Mouse (Mus musculus): ENCODE results near the gene D17Wsu92e. TPM values are rescaled to one million over a fixed set of nuclear protein-coding genes. Genes with fewer than 3 reads are reported as not detected.
A peak's percentile ranks its signal among the peaks of the same experiment; 100 is the strongest.

The D17Wsu92e gene
- total RNA-seq, 1 experiment from 2014 or later: 171 TPM

DNA sequence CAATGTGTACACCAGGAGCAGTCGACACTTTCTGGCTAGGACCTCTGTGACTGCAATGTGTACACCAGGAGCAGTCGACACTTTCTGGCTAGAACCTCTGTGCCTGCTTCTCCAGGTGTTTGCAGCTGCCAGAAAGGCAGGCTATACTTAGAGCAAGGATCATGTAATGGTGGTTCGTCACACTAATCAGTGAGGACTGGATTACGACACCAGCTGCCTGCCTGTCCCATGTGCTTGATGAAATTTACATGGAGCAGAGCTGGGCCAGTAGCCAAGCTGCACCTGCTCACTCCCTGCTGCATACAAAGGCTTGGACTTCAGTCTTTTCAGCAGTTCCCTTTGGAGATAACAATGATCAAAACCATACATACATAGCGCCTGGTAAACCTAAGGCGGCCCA, 23.7 kb downstream of the D17Wsu92e start:
- no peak for ATAC-seq (replicated peaks; ENCODE audit: insufficient number of reproducible peaks, low FRiP score, low TSS enrichment, poor library complexity, severe bottlenecking)

DNA sequence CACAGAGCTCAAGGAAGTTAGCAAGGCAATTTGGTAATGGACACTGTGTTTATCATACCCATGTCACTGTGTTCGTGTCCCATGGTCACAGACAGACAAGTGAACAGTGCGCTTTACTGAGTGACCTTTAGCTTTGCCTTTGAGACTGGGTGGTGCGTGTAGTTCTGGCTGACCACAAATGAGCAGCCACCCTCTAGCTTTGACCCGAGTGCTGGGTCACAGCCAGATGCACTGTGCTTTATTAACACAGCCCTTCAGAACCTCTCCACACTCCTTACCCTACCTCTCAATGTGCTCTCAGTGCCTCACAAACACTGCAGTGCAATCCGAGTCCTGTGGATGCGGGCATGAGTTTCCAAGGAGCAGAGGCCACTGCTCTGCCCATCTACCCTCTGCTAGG, 27.3 kb downstream of the D17Wsu92e start:
- ATAC-seq (replicated peaks; ENCODE audit: insufficient number of reproducible peaks, low FRiP score, low TSS enrichment, poor library complexity, severe bottlenecking): peak; percentile 86

DNA sequence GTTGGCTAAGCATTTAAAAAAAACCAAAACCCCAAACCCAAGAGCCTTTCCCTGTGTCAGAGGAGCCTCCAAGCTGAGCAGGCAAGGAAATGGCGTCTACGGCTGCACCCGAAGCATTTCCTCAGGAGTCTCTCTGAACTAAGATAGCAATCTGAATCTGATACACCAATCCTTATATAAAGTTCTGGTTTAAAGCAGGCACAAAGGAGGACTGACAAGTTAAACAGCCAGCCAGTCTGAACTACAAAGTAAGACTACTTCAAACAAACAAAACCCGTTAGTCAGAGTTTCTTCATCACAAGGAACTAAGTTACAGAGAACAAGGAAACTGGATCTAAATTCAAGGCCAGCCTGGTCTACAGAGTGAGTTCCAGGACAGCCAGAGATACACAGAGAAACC, 27.9 kb downstream of the D17Wsu92e start:
- ATAC-seq (replicated peaks; ENCODE audit: insufficient number of reproducible peaks, low FRiP score, low TSS enrichment, poor library complexity, severe bottlenecking): no peak

DNA sequence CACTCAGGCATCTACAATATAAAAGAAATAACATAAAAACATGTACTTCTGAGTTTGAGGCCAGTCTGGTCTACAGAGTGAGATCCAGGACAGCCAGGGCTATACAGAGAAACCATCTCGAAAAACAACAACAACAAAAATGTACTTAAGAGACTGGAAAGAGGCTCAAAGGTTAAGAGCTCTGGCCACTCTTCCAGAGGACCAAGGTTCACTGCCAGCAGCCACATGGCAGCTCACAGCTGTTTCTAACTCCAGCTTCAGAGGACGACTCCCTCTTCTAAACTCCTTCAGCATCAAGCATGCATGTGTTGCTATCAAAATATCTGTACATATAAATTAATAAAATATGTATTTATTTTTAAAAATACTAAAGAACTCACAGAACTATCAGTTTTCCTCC, 28.9 kb downstream of the D17Wsu92e start:
- ATAC-seq (replicated peaks; ENCODE audit: insufficient number of reproducible peaks, low FRiP score, low TSS enrichment, poor library complexity, severe bottlenecking): no peak

DNA sequence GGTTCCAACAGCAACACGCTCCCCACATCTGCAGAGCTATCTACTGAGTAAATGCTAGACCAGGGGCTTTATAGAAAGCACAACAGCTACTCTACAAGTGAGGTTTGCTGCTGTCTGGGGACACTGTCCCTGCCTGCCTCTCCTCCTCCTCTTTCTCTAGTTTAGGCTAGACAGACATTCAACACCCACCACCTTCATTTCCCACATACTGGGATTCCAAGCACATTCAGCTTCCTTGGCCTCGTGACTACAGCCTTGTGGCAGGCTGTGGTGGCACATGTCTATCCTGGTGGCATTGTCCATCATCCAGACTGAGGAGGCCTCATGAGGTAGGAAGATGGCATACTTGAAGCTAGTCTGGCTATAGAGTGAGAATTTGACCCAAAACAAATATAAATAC, 29.5 kb downstream of the D17Wsu92e start:
- no peak for ATAC-seq (replicated peaks; ENCODE audit: insufficient number of reproducible peaks, low FRiP score, low TSS enrichment, poor library complexity, severe bottlenecking)

DNA sequence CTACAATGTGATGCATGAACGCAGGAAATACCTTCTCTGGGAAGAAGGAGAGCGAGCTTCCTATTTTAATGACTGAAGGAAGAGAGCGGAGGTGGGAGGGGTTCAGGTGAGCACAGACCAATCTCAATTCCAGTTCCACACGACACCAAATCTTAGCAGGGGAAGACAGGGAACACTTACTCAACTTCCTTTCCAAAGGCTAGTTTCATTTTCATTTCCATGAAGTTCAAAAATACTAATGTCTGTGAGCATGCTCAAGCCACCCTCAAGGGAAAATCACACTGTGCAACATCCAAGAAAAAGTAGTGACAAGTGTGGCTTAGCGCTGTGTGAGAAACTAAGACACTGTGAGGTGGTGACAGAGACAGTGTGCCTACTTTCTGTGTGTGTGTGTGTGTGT, 30.4 kb downstream of the D17Wsu92e start:
- 0 out of 2 replicates have a peak, but pooled peaks have one; percentile 24 for ATAC-seq (replicated peaks; ENCODE audit: insufficient number of reproducible peaks, low FRiP score, low TSS enrichment, poor library complexity, severe bottlenecking)

DNA sequence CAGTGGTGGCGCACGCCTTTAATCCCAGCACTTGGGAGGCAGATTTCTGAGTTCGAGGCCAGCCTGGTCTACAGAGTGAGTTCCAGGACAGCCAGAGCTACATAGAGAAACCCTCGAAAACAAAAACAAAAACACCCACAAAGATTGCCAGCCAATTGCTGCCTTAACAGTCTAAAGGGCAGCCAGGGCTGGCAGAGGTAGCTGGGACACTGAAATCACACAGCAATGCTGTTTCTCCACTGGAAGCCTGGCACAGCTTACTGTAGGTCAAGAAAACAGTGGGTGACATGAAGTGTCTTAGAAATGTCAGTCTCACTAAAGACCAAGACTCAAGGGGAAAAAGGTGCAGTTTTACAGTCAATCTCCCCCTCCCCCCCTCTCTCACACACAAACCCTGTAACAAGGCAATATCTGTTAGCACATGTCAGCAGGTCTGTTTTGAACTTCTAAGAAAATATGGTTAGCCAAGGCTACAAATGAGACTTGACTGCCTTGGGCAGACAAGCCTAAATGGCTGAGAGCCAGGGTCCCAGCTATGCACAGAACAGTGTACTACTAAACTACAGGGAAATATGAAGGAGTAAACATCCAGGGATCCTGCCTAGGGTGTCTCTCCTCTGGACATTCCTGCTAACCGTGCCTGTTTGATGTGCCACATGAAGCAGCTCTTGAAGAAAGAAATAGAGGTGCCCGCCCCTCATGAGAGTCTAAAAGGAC, 31.8 kb downstream of the D17Wsu92e start:
- no peak for ATAC-seq (replicated peaks; ENCODE audit: insufficient number of reproducible peaks, low FRiP score, low TSS enrichment, poor library complexity, severe bottlenecking)

DNA sequence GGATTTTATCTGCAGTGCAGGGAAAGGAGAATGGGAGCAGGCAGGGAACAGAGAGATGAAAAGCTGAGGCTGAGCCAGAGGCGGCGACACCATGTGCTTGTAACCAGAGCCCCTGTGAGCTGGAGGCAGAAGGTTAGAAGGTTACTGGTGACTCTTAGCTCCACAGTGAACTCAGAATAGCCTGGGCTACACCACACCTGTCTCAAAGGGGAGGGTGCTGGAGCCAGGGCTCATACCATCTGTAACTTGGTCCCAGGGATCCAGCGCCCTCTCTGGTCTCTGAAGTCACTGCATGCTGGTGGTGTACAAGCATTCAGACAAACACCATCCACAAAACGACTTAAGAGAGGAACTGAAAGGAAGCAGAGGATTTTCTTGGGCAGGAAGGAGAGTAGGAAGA, 36.9 kb downstream of the D17Wsu92e start:
- ATAC-seq (replicated peaks; ENCODE audit: insufficient number of reproducible peaks, low FRiP score, low TSS enrichment, poor library complexity, severe bottlenecking): 0 out of 2 replicates have a peak, but pooled peaks have one; percentile 31

DNA sequence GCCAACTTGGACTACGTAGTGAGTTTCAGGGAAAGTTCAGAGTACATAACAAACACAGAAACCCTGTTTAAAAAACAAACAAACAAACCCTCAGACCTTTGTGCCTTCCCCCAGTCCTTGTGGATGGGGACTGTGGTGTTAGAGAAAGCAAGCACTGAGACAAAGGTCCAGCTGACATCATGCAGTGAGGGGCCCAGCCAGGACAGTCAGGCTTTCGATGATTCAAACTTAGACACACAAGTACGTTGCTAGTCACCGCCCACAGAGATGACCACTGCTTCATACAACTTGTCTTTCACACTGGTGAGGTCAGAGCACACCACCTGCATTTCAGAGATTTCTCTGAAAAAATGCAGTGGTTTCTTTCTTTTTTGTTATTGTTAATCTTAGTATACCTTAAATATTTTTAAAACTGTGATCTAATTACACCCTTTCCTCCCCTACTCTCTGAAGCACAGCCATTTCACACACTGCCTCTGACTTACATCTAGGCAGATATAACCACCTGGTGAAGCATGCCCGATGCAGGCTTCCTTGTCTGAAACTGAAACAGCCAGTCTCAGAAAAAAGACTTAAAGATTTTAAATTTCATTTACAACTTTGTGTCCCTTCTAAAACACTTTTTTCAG, 39.3 kb downstream of the D17Wsu92e start:
- no peak for ATAC-seq (replicated peaks; ENCODE audit: insufficient number of reproducible peaks, low FRiP score, low TSS enrichment, poor library complexity, severe bottlenecking)

DNA sequence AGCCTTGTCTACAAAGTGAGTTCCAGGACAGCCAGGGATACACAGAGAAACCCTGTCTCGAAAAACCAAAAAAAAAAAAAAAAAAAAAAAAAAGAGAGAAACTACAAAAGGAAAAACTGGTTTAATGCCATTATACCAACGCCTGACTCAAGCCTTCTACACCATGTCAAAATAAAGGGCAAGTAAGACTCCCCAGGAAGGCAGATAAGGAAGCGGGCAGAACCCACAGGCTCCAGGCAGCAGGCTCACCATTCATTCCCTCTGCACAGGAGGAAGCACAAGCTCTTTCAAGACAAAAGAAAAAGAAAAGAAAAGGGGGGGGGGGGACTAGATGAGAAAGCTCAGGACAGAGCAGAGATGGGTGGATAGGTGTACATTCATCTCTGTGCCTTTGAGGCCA, 40.7 kb downstream of the D17Wsu92e start:
- ATAC-seq (replicated peaks; ENCODE audit: insufficient number of reproducible peaks, low FRiP score, low TSS enrichment, poor library complexity, severe bottlenecking): no peak

DNA sequence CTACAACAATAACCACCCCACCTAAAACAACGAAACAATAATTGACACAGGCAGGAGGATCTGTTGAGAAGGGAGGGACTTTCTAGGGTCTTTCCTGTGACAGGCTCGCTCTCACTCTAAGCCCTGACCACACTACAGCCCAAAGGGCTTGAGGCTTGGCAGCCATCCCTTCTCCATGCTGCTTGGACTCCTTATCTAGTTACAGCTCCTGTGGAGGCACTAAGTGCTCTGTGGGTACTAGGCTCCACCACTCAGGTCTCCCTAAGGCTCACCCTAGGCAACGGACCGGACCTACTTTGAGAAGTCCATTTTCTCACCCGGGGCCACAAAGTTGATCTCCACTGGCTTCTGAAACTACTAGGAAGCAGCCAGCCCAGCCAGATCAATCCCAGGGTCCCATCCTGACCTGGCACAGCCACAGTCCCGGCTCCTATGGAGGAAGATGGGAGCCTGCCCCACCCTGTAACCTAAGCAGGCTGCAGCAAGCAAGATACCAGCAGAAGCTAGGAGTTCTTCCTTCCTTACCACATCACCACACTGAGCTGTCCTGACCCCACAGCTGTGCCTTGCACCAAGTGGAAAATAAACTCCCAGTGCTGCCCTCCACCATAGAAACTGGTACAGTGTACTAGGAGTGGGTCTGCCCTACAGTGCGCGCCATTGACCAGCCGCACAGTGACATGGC, 41.6 kb downstream of the D17Wsu92e start:
- ATAC-seq (replicated peaks; ENCODE audit: insufficient number of reproducible peaks, low FRiP score, low TSS enrichment, poor library complexity, severe bottlenecking): no peak

DNA sequence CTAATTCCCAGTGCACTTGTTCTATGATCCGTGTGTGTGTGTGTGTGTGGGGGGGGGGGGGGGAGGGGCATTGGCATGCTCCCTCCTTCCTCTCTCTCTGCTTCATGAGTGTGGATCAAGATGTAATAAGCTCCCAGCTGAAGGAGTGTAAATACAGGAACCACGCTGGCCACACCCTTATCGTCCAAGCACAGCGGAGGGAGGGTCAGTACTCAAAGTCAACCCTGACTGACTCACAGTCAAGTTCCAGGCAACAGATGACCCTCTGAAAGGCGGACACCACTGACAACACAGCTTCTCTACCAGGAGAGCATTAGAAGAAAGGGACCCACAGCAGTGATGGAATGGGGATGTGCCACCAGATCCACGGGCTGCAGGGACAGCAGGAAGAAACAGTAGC, 42.6 kb downstream of the D17Wsu92e start:
- peak; percentile 82 for ATAC-seq (replicated peaks; ENCODE audit: insufficient number of reproducible peaks, low FRiP score, low TSS enrichment, poor library complexity, severe bottlenecking)

DNA sequence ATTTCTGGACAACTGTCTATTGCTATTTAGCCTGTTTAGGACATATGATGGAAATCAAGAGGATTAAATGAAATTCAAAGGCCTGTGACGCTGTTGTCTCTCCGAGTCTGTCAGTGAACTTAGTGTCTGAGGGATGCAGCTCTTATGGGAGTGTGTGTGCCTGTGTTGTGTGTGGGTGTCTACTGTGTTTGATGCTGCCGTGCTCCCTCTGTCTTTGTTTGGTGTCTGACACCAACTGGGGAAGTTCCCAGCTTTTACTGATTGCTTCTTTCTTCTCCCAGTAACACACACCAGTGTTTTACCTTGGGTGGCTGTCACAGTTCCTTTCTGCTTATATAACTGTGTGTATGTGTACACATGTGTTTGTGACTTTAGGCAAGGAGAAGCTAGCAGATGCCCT, 46.2 kb downstream of the D17Wsu92e start:
- no peak for ATAC-seq (replicated peaks; ENCODE audit: insufficient number of reproducible peaks, low FRiP score, low TSS enrichment, poor library complexity, severe bottlenecking)

DNA sequence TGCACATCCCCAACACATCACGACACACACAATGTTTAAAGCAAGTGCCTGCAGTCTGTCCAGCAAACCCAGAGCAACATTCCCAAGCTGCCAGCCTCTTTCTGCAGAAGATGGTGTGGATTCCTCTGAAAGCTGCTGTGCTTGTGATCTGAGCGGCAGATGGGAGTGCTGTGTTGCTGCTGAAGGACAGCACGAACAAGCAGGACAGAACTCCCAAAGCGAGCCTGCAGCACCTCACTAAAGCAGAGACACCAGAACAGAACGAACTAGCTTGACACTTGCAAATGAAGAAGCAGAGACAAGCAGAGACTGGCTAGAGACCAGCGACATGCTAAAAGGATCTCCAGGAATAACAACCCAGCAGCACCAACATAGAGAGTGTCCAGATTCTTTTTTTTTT, 48.8 kb downstream of the D17Wsu92e start:
- no peak for ATAC-seq (replicated peaks; ENCODE audit: insufficient number of reproducible peaks, low FRiP score, low TSS enrichment, poor library complexity, severe bottlenecking)

DNA sequence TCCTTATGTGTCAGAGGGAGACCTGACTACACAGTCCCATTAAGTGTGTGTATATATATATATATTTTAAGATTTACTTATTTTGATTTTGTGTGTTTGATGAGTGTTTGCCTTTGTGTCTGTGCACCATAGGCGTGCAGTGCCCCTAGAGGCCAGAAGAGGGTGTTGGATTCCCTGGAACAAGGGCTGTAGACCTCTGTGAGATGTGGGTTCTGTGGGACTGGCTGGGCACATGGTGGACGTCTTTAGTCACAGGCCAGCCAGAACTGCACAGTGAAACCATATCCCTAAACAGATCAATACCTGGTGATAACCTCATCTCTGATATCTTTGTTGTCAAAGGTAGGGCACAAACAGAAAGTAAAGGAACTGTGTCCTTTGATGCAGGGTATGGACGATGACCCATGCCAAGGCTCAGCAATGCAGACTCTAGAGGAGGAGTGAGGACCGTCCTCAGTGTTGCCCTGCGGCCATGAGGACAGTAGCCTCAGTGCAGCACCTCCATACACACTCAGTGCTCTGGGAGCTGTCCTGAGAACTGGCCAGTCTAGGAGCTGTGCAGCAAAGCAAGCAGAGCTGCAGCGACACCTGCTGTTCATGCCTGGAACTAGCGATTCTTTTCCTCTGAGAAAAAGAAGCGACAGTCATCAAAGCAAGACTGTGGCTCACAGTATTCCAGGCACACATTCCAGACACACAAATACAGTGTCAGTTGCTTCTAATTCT, 51.5 kb downstream of the D17Wsu92e start:
- peak; percentile 50; the same call in 1 of the 2 replicates for ATAC-seq (replicated peaks; ENCODE audit: insufficient number of reproducible peaks, low FRiP score, low TSS enrichment, poor library complexity, severe bottlenecking)

DNA sequence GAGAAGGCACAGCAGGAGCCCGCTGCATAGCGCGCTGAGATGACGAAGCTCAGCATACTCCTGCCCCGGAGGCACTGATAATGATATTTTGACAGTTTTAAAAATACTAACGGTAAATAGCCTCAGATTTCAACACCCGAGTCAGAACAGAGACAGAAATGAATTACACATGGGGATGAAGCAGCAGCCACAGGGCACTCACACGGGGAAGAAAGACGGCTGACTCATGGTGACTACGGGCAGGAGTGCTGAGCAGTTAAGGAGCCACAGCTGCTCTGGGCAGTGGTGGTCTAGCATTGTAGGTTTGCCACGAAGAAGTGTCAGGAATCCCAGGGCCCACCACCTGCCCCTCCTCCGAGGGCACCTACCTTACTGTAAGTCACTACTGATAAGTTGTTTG, 52.9 kb downstream of the D17Wsu92e start:
- no peak for ATAC-seq (replicated peaks; ENCODE audit: insufficient number of reproducible peaks, low FRiP score, low TSS enrichment, poor library complexity, severe bottlenecking)

DNA sequence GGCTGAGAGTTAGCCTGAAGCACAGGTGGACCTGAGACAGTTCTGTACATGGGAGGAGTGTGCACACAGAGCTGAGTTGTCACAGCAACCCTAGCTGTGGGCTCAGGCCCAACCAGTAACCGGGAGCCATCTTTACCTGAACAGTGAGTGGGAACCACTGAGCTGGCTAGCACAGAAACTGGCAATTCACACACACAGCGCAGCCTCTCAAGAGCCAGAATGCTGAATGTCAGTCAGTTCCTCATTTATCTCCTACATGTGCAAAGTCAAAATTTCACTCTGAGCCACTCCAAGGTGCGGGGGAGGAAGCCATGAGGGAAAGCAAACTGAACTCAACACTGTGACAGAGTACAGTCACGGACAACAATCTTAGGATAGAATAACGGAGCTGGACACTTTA, 53.3 kb downstream of the D17Wsu92e start:
- no peak for ATAC-seq (replicated peaks; ENCODE audit: insufficient number of reproducible peaks, low FRiP score, low TSS enrichment, poor library complexity, severe bottlenecking)

DNA sequence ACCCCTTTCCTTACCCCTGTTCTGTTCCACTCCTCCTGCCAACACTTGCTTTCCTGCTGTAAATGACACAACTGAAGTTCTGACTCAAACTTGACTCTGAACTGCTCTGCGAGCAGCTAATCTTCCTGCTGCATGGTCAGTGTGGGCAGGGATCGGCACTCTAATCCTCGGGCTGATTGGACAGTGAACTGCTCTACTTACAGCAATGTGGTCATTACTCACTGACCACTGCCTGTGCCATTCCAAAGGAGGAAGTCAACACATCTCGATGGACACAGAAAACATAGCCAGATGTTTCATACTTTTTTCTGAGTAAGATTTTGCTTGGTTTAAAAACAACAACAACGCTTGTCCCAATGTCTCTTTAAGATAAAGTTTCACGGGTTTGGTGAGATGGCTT, 55.4 kb downstream of the D17Wsu92e start:
- ATAC-seq (replicated peaks; ENCODE audit: insufficient number of reproducible peaks, low FRiP score, low TSS enrichment, poor library complexity, severe bottlenecking): no peak

DNA sequence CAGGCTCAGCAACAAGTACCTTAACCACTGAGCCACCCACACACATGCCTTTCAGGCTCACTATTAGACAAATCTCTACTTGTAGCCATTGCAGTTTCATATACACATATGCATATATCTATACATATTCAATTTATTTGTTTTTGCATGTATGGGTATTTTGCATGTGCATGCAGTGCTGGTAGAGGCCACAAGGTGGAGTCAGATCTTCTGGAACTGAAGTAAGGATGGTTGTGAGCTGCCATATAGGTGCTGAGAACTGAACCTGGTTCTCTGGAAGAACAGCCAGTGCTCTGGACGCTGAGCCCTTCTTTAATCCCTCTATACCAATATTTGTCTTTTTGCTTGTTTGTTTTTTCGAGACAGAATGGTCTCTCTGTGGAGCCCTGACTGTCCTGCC, 56.0 kb downstream of the D17Wsu92e start:
- no peak for ATAC-seq (replicated peaks; ENCODE audit: insufficient number of reproducible peaks, low FRiP score, low TSS enrichment, poor library complexity, severe bottlenecking)
